Mouse (Mus musculus) forebrain, embryonic 12.5 days (tissue): ENCODE measurements at regions not wholly inside any gene's neighbourhood (a gene's known extent, or its start where the extent isn't known, plus 50 kb on each side); places are given as distances from the start of the nearest gene placed in this dataset.

Experiments
- ATAC-seq: fragments of 200-750 bp; cut with Nextera tagmentation; 2 replicates; pipeline ENCODE4 v1.8.0; 2017; ENCODE audit warnings: moderate TSS enrichment; ENCODE audit not compliant: low FRiP score
- H3K27ac ChIP-seq: fragments of 300-500 bp; sonication (generic); 2 replicates; pipeline ENCODE4 v1.5.1; 2016; ENCODE audit warnings: mild to moderate bottlenecking
- H3K27me3 ChIP-seq: fragments of 300-500 bp; sonication (generic); 2 replicates; pipeline ENCODE4 v1.6.1; 2016; ENCODE audit warnings: mild to moderate bottlenecking
- H3K36me3 ChIP-seq: fragments of 300-500 bp; sonication (generic); replicated peaks from 2 replicates; pipeline ENCODE4 v1.6.1; 2016; ENCODE audit warnings: mild to moderate bottlenecking
- H3K4me1 ChIP-seq: fragments of 300-500 bp; sonication (generic); 2 replicates; pipeline ENCODE4 v1.6.1; 2016
- H3K4me2 ChIP-seq: fragments of 300-500 bp; sonication (generic); 2 replicates; pipeline ENCODE4 v1.6.1; 2016; ENCODE audit warnings: mild to moderate bottlenecking, moderate library complexity
- H3K4me3 ChIP-seq: fragments of 300-500 bp; sonication (generic); replicated peaks from 2 replicates; pipeline ENCODE4 v1.5.1; 2016; ENCODE audit warnings: mild to moderate bottlenecking
- H3K9ac ChIP-seq: fragments of 300-500 bp; sonication (generic); 2 replicates; pipeline ENCODE4 v1.6.1; 2016; ENCODE audit warnings: mild to moderate bottlenecking
- H3K9me3 ChIP-seq: fragments of 300-500 bp; sonication (generic); 2 replicates; pipeline ENCODE4 v1.6.1; 2016
- WGBS: fragments of 180-500 bp; shearing (Covaris S2); methylation state at CpG from one replicate; pipeline ENCODE4 v1.1.7; 2016; 5-methylcytosine and 5-hydroxymethylcytosine counted together

DNA sequence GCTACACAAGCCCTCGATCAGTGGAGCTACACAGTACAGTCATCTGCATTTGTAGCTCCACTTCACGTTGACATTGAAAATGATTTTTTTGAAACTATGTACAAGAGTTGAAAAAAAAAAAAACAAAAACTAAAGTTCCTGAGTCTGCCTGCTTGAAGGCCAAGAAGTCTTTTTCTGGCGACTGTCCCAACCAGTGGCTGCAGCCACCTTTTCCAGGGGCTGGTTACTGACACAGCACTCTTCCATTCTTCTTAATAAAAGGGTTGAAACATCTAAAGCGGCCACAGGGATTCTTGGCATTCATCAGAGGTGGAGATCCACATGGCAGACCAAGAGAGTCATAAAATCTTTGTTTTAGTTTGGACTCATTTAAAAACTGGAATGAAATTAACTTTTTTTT is 87.0 kb upstream of the Ptch1 start:
- Histone ChIP-seq H3K4me1 (no peaks in the 10 kb centered on the region), H3K4me2 (no peak overlapping the region), H3K9ac (no peak overlapping the region), H3K9me3 (no peaks in the 10 kb centered on the region), H3K27me3 (no peaks in the 10 kb centered on the region), H3K4me3 (no peak overlapping the region), H3K36me3 (no peaks in the 10 kb centered on the region), H3K27ac (no peak overlapping the region)
- ATAC-seq, result no peak
- WGBS, result 81% methylated on average over 4 of the region's 4 CpGs

DNA sequence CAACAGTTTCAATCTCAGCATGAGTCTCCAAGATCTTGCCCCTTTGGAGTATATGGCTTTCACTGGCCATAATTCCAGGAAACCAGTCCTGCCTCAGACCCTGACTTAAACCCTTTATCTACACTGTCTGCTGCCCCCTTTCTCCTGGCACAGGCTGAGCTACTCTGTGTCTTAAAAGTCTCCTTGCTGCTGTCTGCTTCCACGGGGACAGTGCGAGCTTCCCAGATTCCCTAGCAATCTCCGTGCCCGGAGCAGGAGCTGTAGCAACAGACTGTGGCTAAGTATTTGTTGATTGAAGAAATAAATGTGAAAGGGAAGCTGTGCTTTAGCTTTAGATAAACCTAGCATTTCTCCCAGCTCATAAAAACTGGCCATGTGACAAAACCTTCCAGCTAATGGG is 95.2 kb upstream of the Ptch1 start:
- H3K9ac ChIP-seq, result no peak overlapping the region

DNA sequence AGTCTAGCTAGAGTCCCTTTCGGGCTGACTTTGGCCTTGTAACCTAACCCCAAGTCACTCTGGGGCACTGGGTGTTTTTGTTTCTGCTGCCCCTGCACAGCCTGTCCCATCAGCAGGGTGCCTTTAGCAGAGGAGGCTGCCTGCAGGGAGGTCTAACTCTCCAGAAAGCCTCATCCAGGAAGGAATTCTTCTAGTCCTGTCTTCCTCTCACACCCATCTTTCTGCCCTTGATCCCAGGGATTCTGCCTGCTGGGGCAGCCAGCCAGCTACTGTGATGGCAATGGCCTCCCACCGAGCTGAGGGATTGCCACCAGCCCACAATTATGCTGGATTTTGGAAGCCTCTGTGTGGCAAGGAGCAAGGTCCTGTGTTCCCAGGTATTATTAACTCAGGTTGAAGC is 95.6 kb upstream of the Ptch1 start:
- 3% methylated on average over 2 of the region's 2 CpGs for WGBS
- Histone ChIP-seq H3K27ac (no peak overlapping the region), H3K4me1 (peaks cover 6% of the 10 kb centered on the region; the same call in 1 of the 2 replicates), H3K9ac (no peak overlapping the region), H3K4me3 (no peak overlapping the region), H3K9me3 (no peaks in the 10 kb centered on the region), H3K27me3 (peaks cover 15% of the 10 kb centered on the region; the same call in 1 of the 2 replicates), H3K36me3 (no peaks in the 10 kb centered on the region), H3K4me2 (no peak overlapping the region)
- no peak for ATAC-seq

More for the DNA sequence above, 95.2 kb upstream of the Ptch1 start:
- ATAC-seq, result no peak
- Histone ChIP-seq H3K4me1 (peaks cover 6% of the 10 kb centered on the region; the same call in 1 of the 2 replicates), H3K27me3 (peaks cover 15% of the 10 kb centered on the region; the same call in 1 of the 2 replicates), H3K4me3 (no peak overlapping the region), H3K27ac (no peak overlapping the region), H3K9me3 (no peaks in the 10 kb centered on the region), H3K36me3 (no peaks in the 10 kb centered on the region), H3K4me2 (no peak overlapping the region)
- 18% methylated on average over 4 of the region's 4 CpGs for WGBS

DNA sequence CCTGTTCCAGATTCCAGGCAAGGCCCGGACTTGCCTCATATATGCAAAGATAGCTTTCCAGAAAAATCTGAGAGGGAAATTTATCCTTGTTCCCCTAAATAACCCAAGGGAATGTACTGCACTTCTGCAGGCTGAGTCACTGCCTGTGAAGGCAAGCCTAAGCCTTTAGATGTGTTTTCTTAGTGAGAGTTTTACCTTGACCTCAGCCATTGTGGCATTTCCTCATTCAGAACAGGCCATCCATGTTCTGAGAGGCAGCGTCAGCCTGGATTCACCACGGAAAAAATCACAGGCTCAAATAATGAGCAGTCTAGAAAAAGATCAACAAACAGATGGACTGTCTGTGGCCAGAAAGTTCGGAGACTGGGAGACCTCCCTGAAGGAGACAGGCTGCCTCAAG is 99.0 kb upstream of the Ptch1 start:
- H3K27ac ChIP-seq, result no peak overlapping the region
- WGBS, result 64% methylated on average over 4 of the region's 4 CpGs
- H3K9me3 ChIP-seq, result no peaks in the 10 kb centered on the region
- H3K27me3 ChIP-seq, result peaks cover 5% of the 10 kb centered on the region; the same call in 1 of the 2 replicates
- ATAC-seq, result no peak
- H3K4me3 ChIP-seq, result no peak overlapping the region
- no peak overlapping the region for H3K4me2 ChIP-seq
- peaks cover 6% of the 10 kb centered on the region; the same call in 1 of the 2 replicates for H3K4me1 ChIP-seq
- no peaks in the 10 kb centered on the region for H3K36me3 ChIP-seq
- H3K9ac ChIP-seq, result no peak overlapping the region

DNA sequence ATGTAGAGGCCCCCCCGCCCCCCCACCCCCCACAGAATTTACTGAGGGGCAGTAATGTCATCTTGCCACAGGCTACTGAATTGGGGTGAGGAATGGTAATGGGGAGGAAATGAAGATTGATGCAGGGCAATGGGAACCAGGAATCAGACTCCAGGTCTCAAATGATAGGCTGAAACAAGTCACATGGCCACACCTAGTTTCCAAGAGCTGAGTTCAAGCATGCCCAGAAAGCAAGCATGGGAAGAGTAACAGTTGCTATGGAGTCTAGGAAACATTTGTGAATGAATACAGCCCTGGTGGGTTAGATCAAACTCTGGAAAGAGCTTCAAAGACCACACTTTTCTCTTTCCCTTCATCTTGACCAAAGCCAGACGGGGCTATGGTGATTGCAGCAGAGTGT is 104.3 kb upstream of the Ptch1 start:
- ATAC-seq, result no peak
- Histone ChIP-seq H3K9ac (no peak overlapping the region), H3K27me3 (no peaks in the 10 kb centered on the region), H3K4me1 (no peaks in the 10 kb centered on the region), H3K36me3 (no peaks in the 10 kb centered on the region), H3K9me3 (no peaks in the 10 kb centered on the region), H3K4me2 (no peak overlapping the region), H3K4me3 (no peak overlapping the region), H3K27ac (no peak overlapping the region)
- WGBS, result 61% methylated on average over 2 of the region's 2 CpGs

DNA sequence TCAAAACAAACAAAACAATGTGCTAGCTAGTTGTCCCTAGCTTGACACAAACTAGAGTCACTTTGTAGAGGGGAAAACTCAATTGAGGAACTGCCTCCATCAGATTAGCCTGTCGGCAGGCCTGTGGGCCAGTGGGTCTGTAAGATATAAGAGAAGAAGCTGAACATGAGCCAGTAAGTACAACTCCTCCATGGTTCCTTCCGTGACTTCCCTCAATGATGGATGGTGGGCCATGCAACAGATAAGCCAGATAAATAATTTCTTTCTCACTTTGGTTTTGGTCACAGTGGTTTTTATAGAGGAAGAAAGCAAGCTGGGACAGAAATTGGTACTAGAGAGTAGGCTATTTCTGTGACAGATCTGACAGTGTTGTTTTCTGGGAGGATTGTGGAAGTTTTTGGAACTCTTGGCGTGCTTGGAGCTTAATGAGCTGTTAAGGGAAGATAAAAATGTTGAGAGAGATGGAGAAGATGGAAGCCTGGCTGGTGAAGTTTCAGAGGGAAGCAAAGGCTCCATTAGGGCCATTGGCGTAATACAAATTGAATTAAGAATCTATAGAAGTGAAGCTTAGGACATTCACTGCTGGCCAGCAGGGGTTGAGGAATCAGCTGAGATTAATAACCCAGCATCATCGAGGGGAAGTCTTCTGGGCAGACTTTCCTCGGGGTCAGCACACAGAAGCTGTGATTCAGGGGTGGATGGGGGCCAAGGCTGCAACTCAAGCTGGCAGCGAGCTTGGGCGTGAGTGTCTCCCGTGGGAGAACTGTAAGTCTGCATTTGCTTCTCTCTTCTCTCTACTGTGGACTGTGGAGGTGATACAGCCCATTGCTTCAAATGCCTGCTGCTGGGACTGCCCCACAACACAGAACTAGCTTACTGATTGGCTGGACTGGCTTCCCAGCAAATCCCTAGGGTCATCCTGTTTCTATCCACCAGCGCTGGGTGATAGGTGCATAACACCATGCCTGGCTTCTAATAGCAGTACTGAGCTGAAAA is 105.2 kb upstream of the Ptch1 start:
- WGBS, result 85% methylated on average over 10 of the region's 10 CpGs
- no peaks in the 10 kb centered on the region for H3K36me3 ChIP-seq
- H3K27me3 ChIP-seq, result no peaks in the 10 kb centered on the region
- no peak overlapping the region for H3K27ac ChIP-seq
- no peaks in the 10 kb centered on the region for H3K9me3 ChIP-seq
- no peak overlapping the region for H3K4me3 ChIP-seq
- no peak overlapping the region for H3K4me2 ChIP-seq
- no peaks in the 10 kb centered on the region for H3K4me1 ChIP-seq
- ATAC-seq, result no peak
- no peak overlapping the region for H3K9ac ChIP-seq

DNA sequence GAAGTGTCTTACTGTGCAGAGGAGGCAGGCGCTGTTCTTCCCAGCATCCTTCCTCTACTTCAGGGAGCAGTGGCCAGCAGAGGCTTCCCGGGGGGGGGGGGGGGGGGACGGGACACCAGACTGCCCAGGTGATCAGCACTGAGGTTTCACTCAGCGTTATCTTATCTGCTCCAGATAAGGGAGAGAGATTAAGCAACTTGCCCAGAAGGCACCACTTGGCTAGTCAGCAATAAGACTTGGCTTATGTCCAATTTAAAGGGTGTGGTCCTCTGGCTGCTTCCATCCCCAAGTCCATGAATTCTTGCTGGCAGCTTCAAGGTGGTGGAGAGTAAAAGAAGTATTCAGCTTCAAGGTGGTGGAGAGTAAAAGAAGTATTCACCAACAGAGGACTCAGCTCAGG is 108.9 kb upstream of the Ptch1 start:
- H3K4me1 ChIP-seq, result no peaks in the 10 kb centered on the region
- WGBS, result 70% methylated on average over 4 of the region's 4 CpGs
- no peak for ATAC-seq

DNA sequence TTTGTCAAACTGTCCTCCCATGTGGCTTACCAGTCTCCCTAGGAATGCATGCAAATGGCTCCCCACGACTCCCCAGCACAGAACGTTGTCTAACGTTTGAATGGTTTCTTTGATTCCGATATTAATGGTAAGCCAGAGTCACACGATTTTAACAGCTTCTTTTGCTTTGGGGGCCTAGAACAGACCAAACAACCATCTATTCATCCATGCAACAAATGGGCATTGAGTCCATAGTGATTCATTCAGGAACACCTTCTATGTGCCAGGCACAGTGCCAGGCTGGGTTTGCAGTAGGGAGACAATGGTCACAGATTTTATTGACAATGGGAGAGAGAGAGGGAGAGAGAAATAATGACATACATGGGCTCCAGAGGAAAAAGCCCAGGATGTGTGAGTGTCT is 118.6 kb upstream of the Ptch1 start:
- H3K27ac ChIP-seq, result 0 out of 2 replicates have a peak overlapping the region, but pooled peaks have one; percentile 1
- H3K9ac ChIP-seq, result no peak overlapping the region
- no peak overlapping the region for H3K4me2 ChIP-seq
- H3K27me3 ChIP-seq, result 0 out of 2 replicates have a peak, but pooled peaks cover 3% of the 10 kb centered on the region
- 0 out of 2 replicates have a peak, but pooled peaks cover 3% of the 10 kb centered on the region for H3K4me1 ChIP-seq
- no peak overlapping the region for H3K4me3 ChIP-seq
- H3K9me3 ChIP-seq, result no peaks in the 10 kb centered on the region
- H3K36me3 ChIP-seq, result no peaks in the 10 kb centered on the region
- no peak for ATAC-seq
- 50% methylated on average over 5 of the region's 5 CpGs for WGBS

More for the DNA sequence above, 108.9 kb upstream of the Ptch1 start:
- Histone ChIP-seq H3K27me3 (no peaks in the 10 kb centered on the region), H3K9ac (no peak overlapping the region), H3K9me3 (no peaks in the 10 kb centered on the region), H3K27ac (no peak overlapping the region), H3K4me2 (no peak overlapping the region), H3K4me3 (no peak overlapping the region), H3K36me3 (no peaks in the 10 kb centered on the region)

DNA sequence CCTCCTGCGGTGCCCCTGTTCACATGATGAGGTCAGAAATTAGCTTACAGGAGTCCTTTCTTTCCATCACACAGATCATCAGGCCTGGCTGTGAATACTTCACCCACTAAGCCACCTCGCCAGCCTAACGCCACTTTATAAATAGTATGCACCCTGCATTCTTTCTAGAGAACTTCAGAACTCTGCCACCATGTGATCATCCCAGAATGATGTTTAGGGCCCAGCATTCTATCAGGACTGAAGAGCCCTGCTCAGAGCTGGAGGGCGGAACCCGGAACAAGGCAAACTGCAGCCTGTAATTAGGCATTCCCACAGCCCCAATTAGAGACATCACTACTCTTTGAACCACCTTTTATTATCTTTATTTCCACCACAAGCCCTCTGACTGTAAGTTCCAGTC is 120.2 kb upstream of the Ptch1 start:
- Histone ChIP-seq H3K27ac (no peak overlapping the region), H3K4me1 (0 out of 2 replicates have a peak, but pooled peaks cover 3% of the 10 kb centered on the region), H3K9me3 (no peaks in the 10 kb centered on the region), H3K27me3 (0 out of 2 replicates have a peak, but pooled peaks cover 3% of the 10 kb centered on the region), H3K4me2 (no peak overlapping the region), H3K9ac (no peak overlapping the region), H3K36me3 (no peaks in the 10 kb centered on the region), H3K4me3 (no peak overlapping the region)
- WGBS, result 66% methylated on average over 5 of the region's 5 CpGs
- no peak for ATAC-seq

DNA sequence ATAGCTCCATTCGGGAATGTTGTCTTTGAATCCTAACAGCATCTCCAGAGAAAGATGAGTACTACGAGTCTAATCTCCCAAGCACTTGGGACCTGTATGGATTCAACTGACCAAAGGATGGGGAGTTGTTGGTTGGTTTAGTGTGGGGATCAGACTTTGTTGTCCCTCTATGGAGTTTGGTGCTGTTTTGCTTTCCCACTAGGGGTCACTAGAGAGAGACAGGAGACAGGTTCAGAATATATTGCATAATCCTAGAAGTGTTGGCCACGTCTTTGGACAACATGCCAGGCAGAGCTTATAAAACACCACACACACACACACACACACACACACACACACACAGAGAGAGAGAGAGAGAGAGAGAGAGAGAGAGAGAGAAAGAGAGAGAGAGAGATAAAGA is 118.6 kb upstream of the Ercc6l2 start:
- Histone ChIP-seq H3K27ac (no peak overlapping the region), H3K4me1 (peaks cover 4% of the 10 kb centered on the region; the same call in 1 of the 2 replicates), H3K36me3 (no peaks in the 10 kb centered on the region), H3K27me3 (0 out of 2 replicates have a peak, but pooled peaks cover 8% of the 10 kb centered on the region), H3K9me3 (no peaks in the 10 kb centered on the region), H3K4me3 (no peak overlapping the region), H3K4me2 (no peak overlapping the region), H3K9ac (no peak overlapping the region)
- WGBS, result 57% methylated on average over 3 of the region's 3 CpGs
- no peak for ATAC-seq

DNA sequence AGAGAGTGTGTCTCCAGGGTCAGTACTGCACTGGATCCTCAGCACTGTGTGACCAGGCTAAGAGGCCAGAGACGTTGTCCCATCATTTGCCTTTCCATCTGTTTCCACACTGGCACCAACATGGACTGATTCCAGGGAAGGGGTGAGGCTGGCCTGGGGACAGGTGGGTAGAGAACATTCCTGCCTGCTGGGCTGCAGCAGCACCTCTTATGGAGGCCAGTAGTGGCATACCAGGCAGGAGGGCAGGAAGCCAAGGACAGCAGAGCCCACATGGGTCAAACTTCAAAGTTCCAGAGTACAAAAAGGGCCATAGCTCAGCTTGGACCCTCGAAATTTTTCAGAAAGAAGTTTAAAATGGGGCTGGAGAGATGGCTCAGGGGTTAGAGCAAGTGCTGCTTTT is 115.4 kb upstream of the Ercc6l2 start:
- Histone ChIP-seq H3K27me3 (0 out of 2 replicates have a peak, but pooled peaks cover 11% of the 10 kb centered on the region), H3K36me3 (no peaks in the 10 kb centered on the region), H3K4me2 (no peak overlapping the region), H3K27ac (no peak overlapping the region), H3K9me3 (no peaks in the 10 kb centered on the region), H3K4me3 (no peak overlapping the region), H3K4me1 (peaks cover 4% of the 10 kb centered on the region; the same call in 1 of the 2 replicates), H3K9ac (no peak overlapping the region)
- 86% methylated on average over 2 of the region's 2 CpGs for WGBS
- ATAC-seq, result no peak

DNA sequence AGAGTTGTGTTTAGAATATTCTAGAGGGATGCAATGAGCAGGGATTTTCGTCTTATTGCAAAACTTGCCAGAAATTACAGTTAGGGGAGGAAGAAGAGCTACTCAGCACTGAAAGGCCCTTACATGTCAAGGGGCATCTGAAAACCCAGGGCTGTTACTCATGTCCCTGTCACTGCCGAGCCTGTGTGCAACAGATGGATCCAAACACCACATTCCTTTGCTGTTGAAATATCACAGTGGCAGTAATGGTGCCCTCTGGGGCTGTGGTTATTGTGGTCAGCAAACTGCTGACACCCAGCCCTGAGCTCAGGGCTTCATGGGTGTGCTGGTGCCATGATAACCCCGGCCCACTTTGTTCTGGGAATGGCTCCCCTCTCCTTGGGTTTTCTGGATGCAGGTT is 114.3 kb upstream of the Ercc6l2 start:
- no peak overlapping the region for H3K27ac ChIP-seq
- 74% methylated on average over 3 of the region's 3 CpGs for WGBS
- H3K4me2 ChIP-seq, result no peak overlapping the region
- no peaks in the 10 kb centered on the region for H3K36me3 ChIP-seq
- 0 out of 2 replicates have a peak, but pooled peaks cover 11% of the 10 kb centered on the region for H3K27me3 ChIP-seq
- peaks cover 4% of the 10 kb centered on the region; the same call in 1 of the 2 replicates for H3K4me1 ChIP-seq
- no peak overlapping the region for H3K4me3 ChIP-seq
- ATAC-seq, result no peak
- H3K9me3 ChIP-seq, result no peaks in the 10 kb centered on the region
- H3K9ac ChIP-seq, result no peak overlapping the region
